Mouse (Mus musculus) heart, postnatal 0 days (tissue): ENCODE data around the gene Lss.
A peak's percentile ranks its signal among the peaks of the same experiment; 100 is the strongest.

Experiments
- CTCF ChIP-seq: IDR thresholded peaks from 2 replicates; pipeline ENCODE4 v1.5.1; 2016; ENCODE audit warnings: antibody characterized with exemption, control low read depth, low read depth
- EP300 ChIP-seq: IDR thresholded peaks from 2 replicates; pipeline ENCODE4 v1.6.1; 2016; ENCODE audit warnings: antibody characterized with exemption, low read depth

GRCm38 (mm10) chr10:76493527-76493926, 37.9 kb upstream of the Lss start:
- TF ChIP-seq CTCF (peak; percentile 15; the same call in 1 of the 2 replicates), EP300 (no peak)
